Mouse (Mus musculus): ENCODE results near the gene Zfp968. TPM values are rescaled to one million over a fixed set of nuclear protein-coding genes. Genes with fewer than 3 reads are reported as not detected.

The Zfp968 gene
- polyA plus RNA-seq (2015; fragmentation: Illumina TruSeq; extraction: RNeasy Lipid Tissue Mini Kit (QIAGEN cat#74804); ENCODE audit: insufficient read depth, low read depth, low replicate concordance) = 3.0 TPM

DNA sequence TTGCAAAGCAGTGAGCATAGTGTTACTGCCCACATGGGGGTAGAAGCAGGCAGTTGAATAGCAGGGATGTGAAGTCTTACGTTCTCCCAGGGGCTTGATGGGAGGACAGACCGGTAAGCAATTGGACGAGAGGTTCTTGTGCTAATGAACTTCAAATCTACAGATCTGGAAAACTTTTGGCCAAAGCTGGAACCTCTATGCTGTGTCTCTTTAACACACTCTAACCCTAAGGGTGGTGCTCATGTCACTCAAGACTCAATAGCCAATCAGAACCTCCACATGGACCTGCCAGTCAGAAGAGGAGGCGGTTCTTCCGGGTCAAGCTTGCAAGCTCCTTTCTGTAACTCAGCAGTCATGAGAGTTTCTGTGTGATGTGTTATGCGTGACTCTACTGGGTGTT, at the start of gene Zfp968:
TSS of gene Zfp968 (plus strand) at position 301 of the 400 bp plus-strand sequence.

DNA sequence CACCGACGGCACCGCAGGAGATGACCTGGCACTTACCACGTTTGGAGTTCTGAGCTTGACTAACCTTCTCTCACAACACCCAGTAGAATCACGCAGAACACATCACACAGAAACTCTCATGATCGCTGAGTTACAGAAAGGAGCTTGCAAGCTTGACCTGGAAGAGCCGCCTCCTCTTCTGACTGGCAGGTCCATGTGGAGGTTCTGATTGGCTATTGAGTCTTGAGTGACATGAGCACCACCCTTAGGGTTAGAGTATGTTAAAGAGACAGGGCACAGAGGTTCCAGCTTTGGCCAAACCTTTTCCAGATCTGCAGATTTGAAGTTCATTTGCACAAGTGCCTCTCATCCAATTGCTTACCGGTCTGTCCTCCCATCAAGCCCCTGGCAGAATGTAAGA, 34.1 kb upstream of the Zfp968 start, which contains the start of gene Gm4631:
TSS of gene Gm4631 (minus strand) at position 101 of the 400 bp plus-strand sequence.

Other genes with a start within 250 kb of the Zfp968 start
- 0.92 TPM for gene Gm14399, start 230.4 kb upstream of the Zfp968 start, polyA plus RNA-seq (2015; fragmentation: Illumina TruSeq; extraction: RNeasy Lipid Tissue Mini Kit (QIAGEN cat#74804); ENCODE audit: insufficient read depth, low read depth, low replicate concordance)
- gene Gm14443, start 196.6 kb upstream of the Zfp968 start, polyA plus RNA-seq (2015; fragmentation: Illumina TruSeq; extraction: RNeasy Lipid Tissue Mini Kit (QIAGEN cat#74804); ENCODE audit: insufficient read depth, low read depth, low replicate concordance) = not detected
- gene Gm14391, start 165.5 kb upstream of the Zfp968 start, polyA plus RNA-seq (2015; fragmentation: Illumina TruSeq; extraction: RNeasy Lipid Tissue Mini Kit (QIAGEN cat#74804); ENCODE audit: insufficient read depth, low read depth, low replicate concordance) = 5.4 TPM
- not detected for gene Gm14440, start 97.3 kb upstream of the Zfp968 start, polyA plus RNA-seq (2015; fragmentation: Illumina TruSeq; extraction: RNeasy Lipid Tissue Mini Kit (QIAGEN cat#74804); ENCODE audit: insufficient read depth, low read depth, low replicate concordance)
- gene Gm4631, start 34.2 kb upstream of the Zfp968 start, polyA plus RNA-seq (2015; fragmentation: Illumina TruSeq; extraction: RNeasy Lipid Tissue Mini Kit (QIAGEN cat#74804); ENCODE audit: insufficient read depth, low read depth, low replicate concordance) = 12.2 TPM
- 2.8 TPM for gene Gm4724, start 63.4 kb downstream of the Zfp968 start, polyA plus RNA-seq (2015; fragmentation: Illumina TruSeq; extraction: RNeasy Lipid Tissue Mini Kit (QIAGEN cat#74804); ENCODE audit: insufficient read depth, low read depth, low replicate concordance)
- 3.9 TPM for gene Zfp965, start 97.5 kb downstream of the Zfp968 start, polyA plus RNA-seq (2015; fragmentation: Illumina TruSeq; extraction: RNeasy Lipid Tissue Mini Kit (QIAGEN cat#74804); ENCODE audit: insufficient read depth, low read depth, low replicate concordance)

All from pancreas, adult 10 weeks (tissue).